Mouse (Mus musculus) hindbrain, embryonic 11.5 days (tissue): ENCODE data around the gene Tmem126a. TPM values are rescaled to one million over a fixed set of nuclear protein-coding genes. Genes with fewer than 3 reads are reported as not detected.

Experiments
- ATAC-seq: fragments of 200-750 bp; cut with Nextera tagmentation; 2 replicates; pipeline ENCODE4 v1.8.0; 2017; ENCODE audit warnings: mild to moderate bottlenecking, moderate TSS enrichment, moderate library complexity; ENCODE audit not compliant: low FRiP score
- DNase-seq: peaks from one replicate; pipeline ENCODE4 v3.0.0-alpha.2; 2015; ENCODE audit warnings: low spot score
- H3K27ac ChIP-seq: fragments of 300-500 bp; sonication (generic); 2 replicates; pipeline ENCODE4 v1.5.1; 2014; ENCODE audit warnings: mild to moderate bottlenecking, low read depth, low read length
- H3K27me3 ChIP-seq: fragments of 300-500 bp; sonication (generic); 2 replicates; pipeline ENCODE4 v1.6.1; 2014; ENCODE audit warnings: mild to moderate bottlenecking, low read length, moderate library complexity, mixed read lengths; ENCODE audit not compliant: control insufficient read depth, insufficient read depth
- H3K36me3 ChIP-seq: fragments of 300-500 bp; sonication (generic); 2 replicates; pipeline ENCODE4 v1.6.1; 2014; ENCODE audit warnings: mild to moderate bottlenecking, low read length, moderate library complexity, mixed read lengths; ENCODE audit not compliant: control insufficient read depth, insufficient read depth
- H3K4me1 ChIP-seq: fragments of 300-500 bp; sonication (generic); replicated peaks from 2 replicates; pipeline ENCODE4 v1.6.1; 2014; ENCODE audit warnings: low read length, mixed read lengths; ENCODE audit not compliant: control insufficient read depth, insufficient read depth
- H3K4me2 ChIP-seq: fragments of 300-500 bp; sonication (generic); replicated peaks from 2 replicates; pipeline ENCODE4 v1.6.1; 2014; ENCODE audit warnings: mild to moderate bottlenecking, low read depth, low read length
- H3K4me3 ChIP-seq: fragments of 300-500 bp; sonication (generic); 2 replicates; pipeline ENCODE4 v1.5.1; 2014; ENCODE audit warnings: low read depth, low read length
- H3K9ac ChIP-seq: fragments of 300-500 bp; sonication (generic); 2 replicates; pipeline ENCODE4 v1.6.1; 2014; ENCODE audit warnings: low read depth, low read length
- H3K9me3 ChIP-seq: fragments of 300-500 bp; sonication (generic); 2 replicates; pipeline ENCODE4 v1.6.1; 2016; ENCODE audit warnings: low read length; ENCODE audit not compliant: control insufficient read depth
- WGBS: fragments of 180-500 bp; shearing (Covaris S2); extraction: QIAGEN DNeasy Blood & Tissue Kit; methylation state at CpG from one replicate; pipeline ENCODE4 v1.1.7; 2014; 5-methylcytosine and 5-hydroxymethylcytosine counted together
- polyA plus RNA-seq: library from polyadenylated mRNA; unstranded; fragments of >200 nt; fragmentation: Nextera tagmentation; extraction: Ambion mirVana; gene quantifications from 2 replicates; pipeline ENCODE4 v1.2.1, GENCODE M21; 2014

Tmem126a gene
- 120 and 122 TPM in 2 replicates for polyA plus RNA-seq

DNA sequence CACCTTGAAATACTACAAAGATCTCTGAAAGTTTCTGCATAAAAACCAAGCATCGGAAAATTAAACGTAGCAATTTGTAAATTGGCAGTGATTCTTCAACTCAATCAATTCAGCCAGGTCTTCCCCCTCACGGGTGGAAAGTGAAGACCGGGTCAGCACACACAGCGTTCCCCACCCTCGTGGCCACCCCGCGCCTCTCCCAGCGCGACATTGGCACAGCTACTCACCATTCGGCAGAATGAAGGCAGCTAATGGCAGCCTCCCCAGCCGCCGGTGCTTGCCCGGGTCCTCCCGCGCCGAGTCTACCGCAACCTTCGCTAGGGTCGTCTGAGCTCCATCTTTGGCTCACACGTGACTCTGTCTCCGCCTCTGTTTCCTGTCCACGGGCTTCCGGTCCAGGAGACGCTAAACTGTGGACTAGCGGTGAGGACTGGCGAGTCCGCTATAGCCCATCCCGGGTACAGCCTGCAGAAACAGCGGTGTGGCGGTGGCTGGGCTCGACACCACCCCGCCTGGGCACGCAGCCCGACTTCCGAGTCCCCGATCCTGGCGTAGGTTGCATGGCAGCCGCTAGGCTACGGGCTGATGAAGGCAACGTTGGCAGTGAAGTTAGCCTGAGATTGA lies at the start of gene Tmem126a:
Gene Tmem126a, minus strand, starts transcription at position 385 of the 624 bp plus-strand sequence.
- peak within 1 kb of the TSS; percentile 50 for H3K4me2 ChIP-seq
- peak within 1 kb of the TSS; percentile 81 for H3K9ac ChIP-seq
- WGBS: under 1% methylated on average over 41 of the region's 41 CpGs
- H3K27me3 ChIP-seq: no peaks in the 10 kb centered on the region
- peak within 1 kb of the TSS; percentile 79 for H3K27ac ChIP-seq
- peak; percentile 86 for DNase-seq
- no peaks in the 10 kb centered on the region for H3K9me3 ChIP-seq
- no peaks in the 10 kb centered on the region for H3K36me3 ChIP-seq
- peak within 1 kb of the TSS; percentile 63 for H3K4me3 ChIP-seq
- H3K4me1 ChIP-seq: no peaks in the 10 kb centered on the region; the same call in none of the 2 replicates
- ATAC-seq: peak; percentile 98

DNA sequence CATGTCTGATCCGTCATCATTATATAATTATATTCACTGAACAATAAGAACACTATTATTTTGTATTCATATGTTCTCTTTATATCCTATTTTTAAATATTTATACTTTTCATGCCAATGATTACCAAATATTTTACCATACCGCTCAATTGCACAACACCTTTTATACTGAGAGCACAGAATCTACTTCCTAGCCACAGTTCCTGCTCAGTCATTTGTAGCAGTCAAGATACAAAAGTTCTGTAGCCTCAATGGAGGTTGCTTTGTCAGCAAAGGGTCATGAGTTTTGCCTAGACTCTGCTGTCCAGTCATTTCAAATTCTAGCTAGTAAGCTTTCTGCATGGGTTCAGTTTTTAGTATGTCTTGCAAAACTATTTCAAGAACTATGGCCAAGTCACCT lies 25.6 kb upstream of the Tmem126a start:
- H3K27me3 ChIP-seq: no peaks in the 10 kb centered on the region

DNA sequence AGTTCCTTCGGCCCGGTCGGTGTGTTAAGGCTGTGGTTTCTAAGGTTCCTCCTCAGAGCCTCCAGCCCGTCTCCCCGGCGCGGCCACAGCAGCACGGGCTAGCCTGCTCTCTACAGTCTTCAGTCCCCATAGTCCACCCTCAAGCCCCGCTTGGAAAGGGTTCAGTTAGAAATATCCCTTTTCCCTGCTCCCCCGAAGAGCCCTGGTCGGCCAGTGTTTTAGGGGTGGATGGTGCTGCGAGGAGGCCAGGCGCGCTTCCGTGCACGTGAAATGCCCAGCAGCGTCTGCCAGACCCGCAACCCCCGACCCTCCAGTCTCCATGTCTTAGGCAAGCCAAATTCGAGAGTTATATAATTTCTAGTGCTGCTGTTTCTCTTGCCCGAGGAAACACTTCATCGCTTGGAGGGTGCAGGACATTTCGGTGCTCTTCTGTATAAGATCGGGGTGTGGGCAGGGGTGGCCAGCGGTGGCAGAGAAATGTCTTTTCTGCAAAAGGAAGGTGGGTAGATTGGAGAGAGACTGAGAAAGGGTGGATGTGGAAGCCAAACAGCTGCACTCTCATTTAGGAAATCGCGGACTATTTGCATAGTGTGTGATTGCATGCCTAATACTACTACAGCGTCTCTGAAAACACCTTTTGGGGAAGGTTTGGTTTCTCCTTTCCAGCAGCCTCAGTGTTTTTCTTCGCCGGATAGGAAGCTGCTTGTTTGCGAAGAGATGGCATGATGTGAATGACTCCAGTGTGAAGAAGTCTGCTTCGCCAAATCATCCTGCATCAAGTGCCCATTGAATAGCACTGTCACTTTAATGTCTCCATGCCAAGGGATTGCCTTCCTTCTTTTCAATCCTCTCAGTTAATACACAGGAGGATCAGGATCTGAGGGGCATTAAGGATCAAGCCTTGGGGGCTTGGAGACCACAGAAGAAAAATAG lies 19.6 kb upstream of the Tmem126a start, which contains the start of gene Dlg2:
Gene Dlg2, plus strand, starts transcription at position 360 of the 933 bp plus-strand sequence.
- Histone ChIP-seq H3K27ac (no peak within 1 kb of the TSS), H3K36me3 (no peaks in the 10 kb centered on the region), H3K9me3 (no peaks in the 10 kb centered on the region), H3K27me3 (no peaks in the 10 kb centered on the region), H3K4me3 (peak within 1 kb of the TSS; percentile 50), H3K9ac (peak within 1 kb of the TSS; percentile 71), H3K4me2 (peak within 1 kb of the TSS; percentile 52), H3K4me1 (no peaks in the 10 kb centered on the region)
- DNase-seq (peak; percentile 34), ATAC-seq (peak; percentile 88; the same call in 1 of the 2 replicates)
- under 1% methylated on average over 32 of the region's 32 CpGs for WGBS

More for the DNA sequence above, 25.6 kb upstream of the Tmem126a start:
- H3K36me3 ChIP-seq: no peaks in the 10 kb centered on the region
- no peak overlapping the region for H3K9ac ChIP-seq
- H3K9me3 ChIP-seq: no peaks in the 10 kb centered on the region
- H3K27ac ChIP-seq: no peak overlapping the region
- no peak overlapping the region for H3K4me2 ChIP-seq
- no peak overlapping the region for H3K4me3 ChIP-seq
- no peaks in the 10 kb centered on the region for H3K4me1 ChIP-seq
- whole genome bisulfite sequencing: 90% methylated on average over 2 of the region's 2 CpGs
- ATAC-seq: no peak
- DNase-seq: no peak

- Histone ChIP-seq H3K27me3 (no peaks in the 10 kb centered on the region), H3K9me3 (no peaks in the 10 kb centered on the region), H3K4me2 (peak within 1 kb of the TSS; percentile 52), H3K4me3 (peak within 1 kb of the TSS; percentile 50), H3K27ac (no peak within 1 kb of the TSS), H3K9ac (peak within 1 kb of the TSS; percentile 71), H3K36me3 (no peaks in the 10 kb centered on the region), H3K4me1 (no peaks in the 10 kb centered on the region)
- ATAC-seq (peak; percentile 100), DNase-seq (peak; percentile 99)
- WGBS: under 1% methylated on average over 36 of the region's 36 CpGs
Observed at GRCm38 (mm10) chr7:90475793-90476312, 18.8 kb upstream of the Tmem126a start, which contains the start of gene Tmem126b. Gene Tmem126b, minus strand, starts transcription at chr7:90476001.

DNA sequence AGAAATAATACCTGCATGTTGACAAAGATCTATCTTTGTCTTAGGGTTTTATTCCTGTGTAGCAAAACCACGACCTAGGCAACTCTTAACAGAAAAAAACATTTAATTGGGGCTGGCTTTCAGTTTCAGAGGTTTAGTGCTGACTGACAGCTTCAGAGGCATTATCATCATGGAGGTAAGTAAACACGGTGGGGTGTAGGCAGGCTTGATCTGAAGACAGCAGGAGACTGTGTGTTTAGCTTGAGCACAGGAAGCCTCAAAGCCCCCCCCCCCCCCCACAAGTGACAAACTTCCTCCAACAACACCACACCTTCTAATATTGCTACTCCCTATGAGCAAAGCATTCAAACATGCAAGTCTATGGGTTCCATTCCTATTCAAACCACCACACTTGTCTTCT lies 16.5 kb upstream of the Tmem126a start:
- Histone ChIP-seq H3K4me2 (no peak overlapping the region), H3K9me3 (no peaks in the 10 kb centered on the region), H3K27ac (no peak overlapping the region), H3K27me3 (no peaks in the 10 kb centered on the region), H3K4me3 (no peak overlapping the region), H3K4me1 (no peaks in the 10 kb centered on the region), H3K36me3 (no peaks in the 10 kb centered on the region), H3K9ac (no peak overlapping the region)
- no peak for ATAC-seq
- no peak for DNase-seq
- 67% methylated on average over 2 of the region's 2 CpGs for WGBS

GRCm38 (mm10) chr7:90461441-90461840 lies 4.4 kb upstream of the Tmem126a start:
- no peak for DNase-seq
- Histone ChIP-seq H3K4me1 (no peaks in the 10 kb centered on the region), H3K9ac (no peak overlapping the region), H3K36me3 (no peaks in the 10 kb centered on the region), H3K9me3 (no peaks in the 10 kb centered on the region), H3K4me2 (no peak overlapping the region), H3K4me3 (no peak overlapping the region), H3K27me3 (no peaks in the 10 kb centered on the region), H3K27ac (no peak overlapping the region)
- 94% methylated on average over 5 of the region's 5 CpGs for WGBS
- no peak for ATAC-seq

DNA sequence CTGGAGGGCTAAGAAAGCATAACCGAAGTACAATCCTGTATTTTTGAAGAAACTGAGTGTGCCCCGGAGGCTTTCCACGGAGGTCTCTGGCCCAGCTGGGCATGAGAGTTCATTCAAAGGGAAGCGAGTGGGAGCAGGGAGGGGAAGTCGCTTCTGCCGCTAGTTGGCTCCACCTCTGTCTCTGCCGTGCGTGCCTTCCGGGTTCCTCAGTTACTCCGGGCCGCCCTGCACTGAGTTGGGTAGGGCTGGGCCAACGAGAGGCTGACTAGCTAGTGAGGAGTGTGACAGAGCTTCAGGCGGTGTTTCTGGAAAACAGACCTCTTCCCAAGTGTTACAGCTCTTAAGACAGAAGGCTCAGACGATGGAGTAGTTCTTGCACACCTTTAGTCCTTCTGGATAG lies 3.9 kb upstream of the Tmem126a start:
- H3K4me2 ChIP-seq: no peak overlapping the region
- no peaks in the 10 kb centered on the region for H3K36me3 ChIP-seq
- WGBS: 17% methylated on average over 14 of the region's 14 CpGs
- ATAC-seq (no peak), DNase-seq (peak; percentile 10)
- no peaks in the 10 kb centered on the region for H3K27me3 ChIP-seq
- H3K9me3 ChIP-seq: no peaks in the 10 kb centered on the region
- H3K4me3 ChIP-seq: no peak overlapping the region
- no peaks in the 10 kb centered on the region; the same call in 1 of the 2 replicates for H3K4me1 ChIP-seq
- H3K27ac ChIP-seq: no peak overlapping the region
- no peak overlapping the region for H3K9ac ChIP-seq

DNA sequence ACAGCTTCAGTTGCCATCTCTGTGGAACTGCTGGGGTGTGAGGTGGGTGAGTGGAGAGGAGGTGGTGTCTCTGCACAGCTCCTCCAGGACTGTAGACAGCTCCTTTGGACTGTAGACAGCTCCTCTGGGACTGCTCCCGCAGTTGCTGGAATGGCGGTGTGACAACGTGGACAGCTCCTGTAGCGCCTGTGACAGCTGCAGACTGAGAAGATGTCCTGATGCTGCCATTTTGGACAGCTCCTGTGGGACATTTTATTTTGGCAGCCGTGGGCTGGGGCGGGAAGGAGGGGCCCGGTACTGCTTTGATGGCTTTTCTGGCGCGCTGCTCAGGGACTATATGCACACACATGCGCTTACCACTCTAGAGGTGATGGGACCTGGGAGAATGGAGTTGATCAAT lies 3.3 kb upstream of the Tmem126a start:
- Histone ChIP-seq H3K4me1 (no peaks in the 10 kb centered on the region; the same call in none of the 2 replicates), H3K4me3 (no peak overlapping the region), H3K9ac (no peak overlapping the region), H3K9me3 (no peaks in the 10 kb centered on the region), H3K27ac (no peak overlapping the region), H3K4me2 (no peak overlapping the region), H3K27me3 (no peaks in the 10 kb centered on the region), H3K36me3 (no peaks in the 10 kb centered on the region)
- DNase-seq (no peak), ATAC-seq (no peak)
- 62% methylated on average over 10 of the region's 10 CpGs for WGBS
